Mouse (Mus musculus) naive thymus-derived CD4-positive, alpha-beta T cell, adult 2 months (primary cell): ENCODE data around the gene 4632433K11Rik.
A peak's percentile ranks its signal among the peaks of the same experiment; 100 is the strongest.
"Not testable (repeated sequence)": the region's sequence is repeated elsewhere in the genome, so short reads cannot be mapped to it uniquely, and the experiment has no call there.

Source experiments
- DNase-seq: peaks from one replicate; pipeline ENCODE4 v3.0.0-alpha.2; 2011; ENCODE audit warnings: low read depth

The 4632433K11Rik gene

GRCm38 (mm10) chr7:5056651-5057263 lies 22.8 kb downstream of the 4632433K11Rik start:
- no peak for DNase-seq

GRCm38 (mm10) chr7:5057381-5057780 lies 23.5 kb downstream of the 4632433K11Rik start:
- no peak for DNase-seq

- DNase-seq = peak; percentile 48
Measured at GRCm38 (mm10) chr7:5057804-5058203, 23.9 kb downstream of the 4632433K11Rik start.

DNA sequence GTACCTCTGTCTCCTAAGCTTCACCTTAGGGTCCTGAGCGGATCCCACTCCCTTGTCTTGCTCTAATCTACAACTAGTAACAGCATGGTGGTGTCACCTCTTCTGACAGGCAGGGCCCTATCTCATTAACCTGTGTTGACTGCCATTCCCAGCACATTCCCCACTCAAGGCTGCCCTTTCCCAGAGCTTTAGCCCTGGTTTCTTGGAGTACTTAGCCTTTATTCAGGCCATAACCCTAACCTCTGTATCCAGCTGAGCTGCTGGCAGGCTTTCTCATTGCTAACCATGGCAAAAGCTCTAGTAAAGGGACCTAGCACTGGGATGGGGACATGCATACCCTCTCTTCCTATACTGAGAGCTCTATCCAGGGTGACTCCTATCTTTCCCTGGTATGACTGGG lies 24.7 kb downstream of the 4632433K11Rik start:
- no peak for DNase-seq

DNA sequence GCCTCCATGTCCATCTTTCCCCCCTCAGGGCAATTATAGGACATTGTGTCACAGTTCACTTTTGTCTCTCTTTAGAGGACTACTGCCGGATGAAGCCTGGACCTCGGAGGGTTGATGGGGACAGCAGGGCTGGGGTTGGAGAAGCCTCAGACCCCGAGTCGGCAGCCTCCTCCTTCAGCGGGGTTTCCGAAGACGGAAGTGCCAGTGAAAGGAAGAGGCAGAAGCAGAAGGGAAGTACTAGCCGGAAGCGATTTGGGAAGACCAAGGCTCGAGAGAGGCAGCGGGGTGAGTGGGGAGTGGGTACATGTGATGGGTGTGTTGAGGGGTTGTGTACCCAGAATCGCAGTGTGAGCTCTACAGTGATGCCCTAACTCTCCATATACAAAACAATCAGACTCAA lies 25.5 kb downstream of the 4632433K11Rik start:
- no peak for DNase-seq

DNA sequence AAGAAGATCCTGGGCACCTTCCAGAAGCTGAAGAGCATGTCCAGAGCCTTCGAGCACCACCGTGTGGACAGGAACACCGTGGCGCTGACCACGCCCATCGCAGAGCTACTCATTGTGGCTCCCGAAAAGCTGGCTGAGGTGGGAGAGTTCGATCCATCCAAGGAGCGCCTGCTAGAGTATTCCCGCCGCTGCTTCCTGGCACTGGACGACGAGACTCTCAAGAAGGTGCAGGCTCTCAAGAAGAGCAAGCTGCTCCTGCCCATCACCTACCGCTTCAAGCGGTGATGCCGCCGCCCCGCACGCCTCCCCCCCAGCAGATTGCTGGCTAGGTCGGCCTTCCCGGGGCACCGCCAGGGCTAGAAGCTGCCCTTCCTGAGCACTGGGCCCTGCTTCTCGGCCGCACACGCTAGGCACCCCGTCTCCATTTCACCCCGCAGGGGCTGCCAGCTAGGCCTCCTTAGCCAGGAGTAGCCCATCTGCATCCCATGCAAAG lies 26.4 kb downstream of the 4632433K11Rik start:
- peak; percentile 80 for DNase-seq

DNA sequence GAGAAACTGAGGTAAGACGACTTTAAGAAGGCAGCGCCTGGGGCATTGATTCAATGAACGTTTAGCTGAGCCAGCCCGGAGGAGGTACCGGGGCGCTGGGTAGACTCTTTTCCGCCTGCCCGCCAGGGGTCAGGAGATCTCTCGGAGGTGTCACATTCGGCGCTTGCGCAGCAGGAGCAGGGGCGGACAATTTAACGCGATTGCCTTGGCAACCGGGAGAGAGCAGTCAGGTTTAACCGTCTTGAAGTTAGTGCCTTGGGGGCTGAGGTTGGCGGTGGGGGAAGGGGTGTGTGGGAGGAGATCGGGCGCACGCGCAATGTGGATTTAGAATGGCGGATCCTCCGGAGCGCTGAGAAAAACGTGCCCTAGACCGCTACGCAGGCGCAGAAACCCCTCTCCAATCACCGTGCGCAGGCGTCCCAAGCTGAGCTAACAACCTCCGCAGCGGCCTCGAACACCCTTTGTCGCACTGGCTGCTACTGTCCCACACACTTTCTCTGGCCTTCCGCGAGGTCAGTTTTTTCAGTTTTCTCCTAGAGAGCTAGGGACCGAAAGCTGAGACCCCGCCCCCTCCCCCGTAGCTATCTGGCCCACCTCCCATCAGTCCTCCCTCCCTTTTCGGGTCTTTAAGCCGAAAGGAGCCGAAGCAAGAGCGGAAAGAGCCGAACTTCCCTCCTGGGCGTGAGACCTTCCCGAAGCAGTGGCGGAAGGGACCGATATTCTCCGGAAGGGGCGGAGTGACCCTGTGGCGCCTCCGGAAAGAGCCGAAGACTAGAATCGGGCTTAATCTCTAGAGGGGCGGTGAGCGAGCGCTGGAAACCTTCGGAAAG lies 27.2 kb downstream of the 4632433K11Rik start:
- peak; percentile 99 for DNase-seq

GRCm38 (mm10) chr7:5061774-5062359 lies 27.9 kb downstream of the 4632433K11Rik start, which contains the start of gene U2af2:
Gene U2af2, plus strand, starts transcription at chr7:5062143.
- no peak for DNase-seq

DNA sequence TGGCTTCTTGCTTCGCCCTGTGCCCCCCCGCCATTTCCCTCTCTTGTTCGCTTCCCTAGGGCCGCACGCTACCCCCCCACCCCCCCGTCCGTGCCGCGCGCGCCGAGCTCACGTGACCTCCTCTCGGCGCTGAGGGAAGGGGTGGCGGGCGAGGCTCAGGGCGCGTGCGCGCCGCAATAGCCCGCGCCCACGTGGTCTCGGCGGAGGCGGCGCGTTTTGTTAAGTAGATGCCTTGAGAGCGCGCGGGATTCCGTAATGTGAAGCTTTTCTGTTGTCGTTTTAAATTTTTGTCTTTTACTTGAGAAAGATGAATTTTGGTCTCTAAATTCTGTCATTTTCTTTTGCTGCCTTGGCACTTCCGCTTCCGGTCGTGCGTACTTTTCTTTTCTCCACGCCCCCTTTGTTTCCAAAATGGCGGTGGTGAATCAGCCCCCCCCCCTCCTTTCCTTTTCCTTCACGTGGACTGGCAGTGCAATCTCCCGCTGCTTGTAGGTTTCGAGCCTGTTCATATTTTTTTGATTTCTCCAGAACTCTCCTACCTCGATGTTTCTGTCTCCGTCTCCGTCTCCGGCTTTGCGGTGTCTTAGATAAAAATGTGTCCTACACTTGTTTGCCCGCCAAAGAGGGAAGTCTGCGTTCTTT lies 28.6 kb downstream of the 4632433K11Rik start:
- peak; percentile 95 for DNase-seq

GRCm38 (mm10) chr7:5064886-5065285 lies 31.0 kb downstream of the 4632433K11Rik start:
- no peak for DNase-seq

DNA sequence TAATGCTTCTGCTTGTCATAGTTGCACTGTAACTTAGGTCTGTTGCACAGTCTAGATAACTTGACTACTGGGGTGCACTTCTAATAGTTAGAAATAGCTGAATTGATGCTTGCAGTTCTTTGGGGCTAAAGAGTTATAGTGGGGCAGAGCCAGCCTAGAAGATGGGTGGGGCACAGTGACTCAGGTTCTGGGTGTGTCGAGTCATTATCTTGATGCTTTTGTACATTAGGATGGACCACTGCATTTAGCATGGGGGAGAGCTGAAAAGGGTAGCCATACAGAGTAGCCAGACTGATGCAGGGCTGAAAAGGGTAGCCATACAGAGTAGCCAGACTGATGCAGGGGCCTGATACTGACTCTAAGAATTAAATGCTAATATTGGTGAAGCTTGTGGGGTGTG lies 39.7 kb downstream of the 4632433K11Rik start:
- no peak for DNase-seq

DNA sequence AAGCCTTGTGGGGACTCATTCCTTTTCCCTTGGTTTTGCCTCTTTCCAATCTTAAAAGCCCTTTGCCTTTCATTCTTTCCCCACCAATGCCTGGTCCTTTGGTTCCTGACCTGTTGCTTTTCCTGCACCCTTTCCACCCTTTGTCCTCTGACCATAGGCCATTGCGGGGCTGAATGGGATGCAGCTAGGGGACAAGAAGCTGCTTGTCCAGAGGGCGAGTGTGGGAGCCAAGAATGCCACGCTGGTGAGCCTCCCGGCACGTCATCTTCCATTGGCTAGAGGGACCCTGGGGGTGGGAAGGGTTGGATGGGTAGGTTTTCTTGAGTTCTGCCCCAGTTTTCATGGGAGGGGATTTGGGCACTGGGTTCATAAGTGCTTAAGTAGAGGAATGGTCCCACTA lies 41.1 kb downstream of the 4632433K11Rik start:
- DNase-seq = no peak

DNA sequence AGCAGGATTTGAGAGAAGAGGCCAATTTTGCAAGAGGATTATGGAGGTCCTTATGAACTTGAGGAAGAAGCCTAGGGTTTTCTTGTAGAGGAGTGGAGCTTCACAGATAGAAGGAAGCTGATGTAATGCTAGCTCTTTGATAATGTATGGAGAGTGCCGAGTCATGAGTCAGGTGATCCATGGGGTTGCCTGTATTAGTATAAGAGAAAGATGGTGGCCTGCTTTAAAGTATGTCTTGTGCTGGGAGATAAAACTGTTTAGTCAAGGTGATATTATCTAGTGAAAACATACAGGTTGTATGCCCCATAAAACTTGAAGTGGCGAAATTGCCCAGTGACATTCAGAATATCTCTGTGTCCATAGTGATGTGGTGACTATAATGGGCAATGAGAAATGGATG lies 43.0 kb downstream of the 4632433K11Rik start:
- no peak for DNase-seq

DNA sequence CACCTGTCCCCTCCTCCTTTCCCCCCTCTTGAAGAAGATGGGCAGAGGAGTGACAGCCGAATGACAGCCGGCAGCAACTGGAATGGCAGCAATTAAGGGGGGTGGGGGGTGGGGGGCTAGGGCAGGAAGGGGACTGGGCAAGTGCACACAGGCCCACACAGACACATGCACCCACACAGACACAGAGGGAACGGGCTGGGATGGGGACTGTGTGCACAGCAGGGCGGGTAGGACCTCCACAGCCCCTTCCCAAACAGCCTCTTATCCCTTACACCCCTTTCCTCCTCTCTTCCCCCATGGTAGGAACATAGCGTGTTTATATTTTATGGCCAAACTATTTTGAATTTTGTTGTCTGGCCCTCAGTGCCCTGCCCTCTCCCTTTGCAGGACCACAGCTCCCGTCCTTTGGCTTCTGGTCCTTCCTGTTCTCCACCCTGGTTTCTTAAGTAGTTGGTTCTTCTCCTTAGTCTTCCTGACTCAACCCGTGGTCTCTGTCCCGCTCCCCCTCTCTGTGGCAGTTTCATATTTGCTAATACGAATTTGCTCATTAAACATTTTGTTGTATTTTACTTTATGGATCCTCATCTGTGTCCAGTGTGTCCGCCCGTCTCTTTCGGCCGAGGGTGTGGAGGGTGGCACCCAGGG lies 45.6 kb downstream of the 4632433K11Rik start:
- DNase-seq = not testable (repeated sequence)

DNA sequence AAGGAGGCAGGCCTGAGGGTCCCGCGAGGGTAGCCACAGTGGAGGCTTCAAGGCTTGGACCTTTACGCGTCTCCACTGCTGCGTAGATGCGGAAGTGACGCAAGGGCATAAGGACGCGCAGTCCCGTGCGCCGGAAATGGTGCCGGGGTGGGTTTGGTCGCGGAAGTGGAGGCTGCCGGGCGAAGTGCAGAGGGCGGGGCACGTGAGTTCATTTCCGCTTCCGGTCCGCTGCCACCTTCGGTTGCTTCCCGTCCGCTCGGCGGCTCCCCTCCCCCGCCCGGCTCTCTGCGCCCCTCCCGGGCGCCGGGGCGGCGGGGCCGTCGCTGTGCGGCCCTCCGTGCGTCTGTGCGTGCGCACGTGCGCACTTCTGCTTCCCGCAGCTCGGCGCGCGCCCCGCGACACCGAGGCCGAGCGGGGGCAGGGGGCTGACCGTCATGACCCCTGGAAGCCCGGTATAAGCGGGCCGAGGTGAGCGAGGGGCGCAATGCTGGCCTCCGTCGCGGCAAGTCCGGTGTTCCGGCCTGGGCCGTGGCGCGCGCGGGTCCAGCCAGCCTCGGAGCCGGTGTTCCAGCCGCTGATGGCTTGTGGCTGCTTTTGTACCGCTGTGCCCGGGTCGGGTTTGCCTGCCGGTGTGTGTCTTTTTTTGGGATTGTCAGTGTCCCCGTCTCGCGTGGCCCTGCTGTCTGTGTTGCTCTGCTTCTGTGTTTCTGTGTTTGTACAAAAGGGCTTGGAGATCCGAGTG lies 46.3 kb downstream of the 4632433K11Rik start, which contains the start of gene Epn1:
Gene Epn1, plus strand, starts transcription at position 226 of the 742 bp plus-strand sequence.
- DNase-seq = peak; percentile 97

DNA sequence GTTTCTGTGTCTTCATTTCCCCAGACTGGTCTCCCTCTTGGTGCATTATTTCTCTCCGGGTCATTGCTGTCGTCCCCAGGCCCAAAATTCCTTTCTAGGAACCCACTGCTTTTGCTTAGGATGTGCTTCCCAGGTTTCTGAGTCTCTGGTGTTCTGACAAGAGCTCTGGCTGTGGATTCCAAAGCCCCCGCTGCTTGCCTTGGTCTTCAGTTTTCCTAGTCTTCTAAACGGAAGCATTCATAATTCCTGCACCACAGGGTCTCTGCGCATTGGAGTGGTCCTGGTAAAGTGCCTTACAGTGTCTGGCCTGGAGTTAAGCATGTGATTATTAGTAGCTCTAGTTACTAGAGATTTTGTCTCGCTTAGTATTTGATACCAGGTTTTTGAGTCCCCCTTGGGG lies 46.9 kb downstream of the 4632433K11Rik start:
- DNase-seq = no peak

DNA sequence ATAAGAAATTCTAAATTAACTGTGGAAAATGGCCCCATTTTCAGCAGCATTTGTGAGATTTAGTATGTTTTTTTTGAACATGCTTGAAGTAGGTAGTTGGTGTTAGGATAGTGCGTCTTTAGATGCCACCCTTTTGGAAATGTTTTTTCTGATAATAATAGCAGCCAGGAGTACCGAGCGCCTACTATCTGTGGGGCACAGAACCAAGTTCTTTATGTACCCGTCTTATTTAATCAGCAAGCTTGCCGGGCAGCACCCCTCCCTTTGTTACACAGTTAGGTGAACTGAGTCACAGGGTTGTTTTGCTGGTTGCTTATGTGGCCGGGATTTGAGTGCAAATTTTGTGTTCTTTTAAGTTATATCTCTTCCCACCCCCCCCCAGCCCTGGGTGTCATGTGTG lies 47.3 kb downstream of the 4632433K11Rik start:
- no peak for DNase-seq

GRCm38 (mm10) chr7:5081939-5082338 lies 48.0 kb downstream of the 4632433K11Rik start:
- DNase-seq = no peak

DNA sequence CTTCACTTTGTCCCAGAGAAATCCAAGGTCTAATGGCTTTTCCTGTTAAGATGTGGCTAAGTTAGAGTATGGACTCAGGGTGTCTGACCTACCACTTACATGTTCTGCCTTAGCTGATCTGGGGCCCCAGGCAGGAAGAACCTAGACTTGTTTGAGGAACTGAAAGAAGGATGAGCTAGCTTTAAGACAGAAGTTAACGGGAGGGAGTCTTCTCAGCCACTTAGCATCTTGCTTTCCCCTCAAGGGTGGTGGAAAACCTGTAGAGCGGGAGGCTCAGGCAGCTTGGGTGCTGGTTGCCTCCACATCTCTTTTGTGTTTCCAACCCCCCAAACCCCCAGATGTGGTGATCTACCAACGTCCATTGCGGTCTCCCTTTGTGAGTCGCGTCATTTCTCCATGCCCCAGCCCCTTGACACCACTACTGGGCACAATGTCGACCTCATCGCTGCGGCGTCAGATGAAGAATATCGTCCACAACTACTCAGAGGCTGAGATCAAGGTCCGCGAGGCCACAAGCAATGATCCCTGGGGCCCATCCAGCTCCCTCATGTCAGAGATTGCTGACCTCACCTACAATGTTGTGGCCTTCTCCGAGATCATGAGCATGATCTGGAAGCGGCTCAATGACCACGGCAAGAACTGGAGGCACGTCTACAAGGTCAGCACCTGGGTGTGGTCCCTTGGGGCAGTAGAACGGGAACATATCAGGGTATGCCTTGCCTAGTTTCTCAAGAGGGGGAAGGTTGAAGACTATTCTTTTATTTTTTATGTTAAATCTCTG lies 49.6 kb downstream of the 4632433K11Rik start:
- no peak for DNase-seq
